Mouse (Mus musculus): ENCODE data around the gene Ccdc32. TPM values are rescaled to one million over a fixed set of nuclear protein-coding genes. Genes with fewer than 3 reads are reported as not detected.
A peak's percentile ranks its signal among the peaks of the same experiment; 100 is the strongest.

Gene Ccdc32
- 37.1 and 38.5 TPM in 2 replicates for polyA plus RNA-seq (2015; fragmentation: Nextera tagmentation; extraction: Ambion mirVana)

DNA sequence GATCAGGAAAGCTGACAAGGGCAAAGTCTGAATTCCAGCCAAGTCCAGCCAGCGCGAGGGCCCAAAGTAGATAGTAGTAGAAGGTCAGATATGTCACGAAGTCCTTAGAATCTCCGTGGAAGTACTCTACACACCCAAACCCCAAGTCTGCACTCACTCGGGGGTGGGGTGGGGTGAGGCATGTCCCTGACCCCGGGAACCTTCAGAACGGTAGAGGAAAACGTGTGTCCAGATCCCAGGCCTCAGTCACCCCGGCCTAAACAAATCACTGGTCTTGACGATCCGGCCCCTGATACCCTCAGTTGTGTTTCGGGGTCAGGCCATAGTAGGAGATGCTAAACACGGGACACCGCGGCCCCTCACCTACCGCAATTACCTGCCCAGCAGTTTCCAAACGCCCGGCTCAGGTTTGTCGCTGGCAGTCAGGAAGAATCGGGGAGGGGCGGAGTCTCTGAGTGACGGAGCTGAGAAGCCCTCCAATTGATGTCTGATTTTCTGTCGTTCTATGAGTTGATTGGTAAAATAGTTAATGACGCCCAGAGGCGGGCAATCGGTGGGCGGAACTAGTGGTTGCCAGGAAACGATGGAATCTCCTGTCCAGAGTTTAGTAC is at the start of gene Ccdc32:
TSS of gene Ccdc32 (minus strand) at position 453 of the 611 bp plus-strand sequence.
- ATAC-seq (replicated peaks): peak; percentile 98
- Histone ChIP-seq H3K4me2 (peak within 1 kb of the TSS; percentile 88), H3K36me3 (replicated peaks) (no peaks in the 10 kb centered on the region), H3K9me3 (no peaks in the 10 kb centered on the region), H3K27ac (no peak within 1 kb of the TSS), H3K4me3 (peak within 1 kb of the TSS; percentile 64), H3K4me1 (peaks cover 16% of the 10 kb centered on the region), H3K27me3 (replicated peaks) (no peaks in the 10 kb centered on the region), H3K9ac (peak within 1 kb of the TSS; percentile 61)
- WGBS: under 1% methylated on average over 28 of the region's 28 CpGs

DNA sequence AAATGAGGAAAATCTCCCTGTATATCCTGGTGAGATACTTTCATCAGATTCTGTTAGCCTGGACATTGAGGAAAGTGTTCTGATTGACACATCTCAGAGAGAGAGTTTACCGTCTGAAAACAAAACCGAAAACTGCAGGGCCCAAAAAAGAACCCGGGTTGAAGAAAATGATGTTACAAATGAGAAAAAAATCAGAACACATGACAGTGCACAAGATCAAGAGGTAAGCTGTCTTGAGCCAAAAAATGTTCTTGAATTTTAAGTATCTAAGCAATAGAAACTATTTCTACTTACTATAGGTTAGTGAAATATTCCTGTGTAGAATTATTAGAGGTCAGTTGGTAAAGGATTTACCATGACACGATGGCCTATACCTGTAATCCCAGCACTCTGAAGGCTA is 43.2 kb upstream of the Ccdc32 start:
- ATAC-seq (replicated peaks): no peak
- WGBS: 95% methylated on average over 4 of the region's 4 CpGs
- H3K27ac ChIP-seq: no peak overlapping the region

DNA sequence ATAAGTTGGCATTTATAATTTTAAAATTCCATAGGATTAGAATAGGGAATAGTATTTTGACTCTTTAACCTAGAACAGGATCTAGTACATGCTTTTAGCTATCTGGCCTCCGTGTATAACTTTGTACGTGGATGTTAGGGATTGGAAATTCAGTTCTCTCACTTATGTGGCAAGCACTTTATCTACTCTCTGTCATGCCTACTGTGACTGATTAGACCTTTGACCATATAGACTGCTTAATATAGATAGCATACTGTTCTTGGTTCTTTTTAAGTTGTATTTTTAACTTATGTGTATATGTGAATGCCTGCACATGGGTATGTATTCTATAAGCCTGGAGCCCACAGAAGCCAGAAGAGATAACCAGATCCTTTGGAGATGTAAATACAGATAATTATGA is 30.9 kb upstream of the Ccdc32 start:
- ATAC-seq (replicated peaks): no peak
- Histone ChIP-seq H3K4me2 (no peak overlapping the region), H3K27me3 (replicated peaks) (no peaks in the 10 kb centered on the region), H3K27ac (no peak overlapping the region), H3K36me3 (replicated peaks) (no peaks in the 10 kb centered on the region), H3K9me3 (no peaks in the 10 kb centered on the region), H3K4me1 (no peaks in the 10 kb centered on the region), H3K9ac (no peak overlapping the region), H3K4me3 (no peak overlapping the region)
- 97% methylated on average over 2 of the region's 2 CpGs for WGBS

More for the DNA sequence above, 43.2 kb upstream of the Ccdc32 start:
- Histone ChIP-seq H3K36me3 (replicated peaks) (no peaks in the 10 kb centered on the region), H3K4me1 (no peaks in the 10 kb centered on the region), H3K9me3 (no peaks in the 10 kb centered on the region), H3K4me2 (no peak overlapping the region), H3K27me3 (replicated peaks) (no peaks in the 10 kb centered on the region), H3K9ac (no peak overlapping the region), H3K4me3 (no peak overlapping the region)

DNA sequence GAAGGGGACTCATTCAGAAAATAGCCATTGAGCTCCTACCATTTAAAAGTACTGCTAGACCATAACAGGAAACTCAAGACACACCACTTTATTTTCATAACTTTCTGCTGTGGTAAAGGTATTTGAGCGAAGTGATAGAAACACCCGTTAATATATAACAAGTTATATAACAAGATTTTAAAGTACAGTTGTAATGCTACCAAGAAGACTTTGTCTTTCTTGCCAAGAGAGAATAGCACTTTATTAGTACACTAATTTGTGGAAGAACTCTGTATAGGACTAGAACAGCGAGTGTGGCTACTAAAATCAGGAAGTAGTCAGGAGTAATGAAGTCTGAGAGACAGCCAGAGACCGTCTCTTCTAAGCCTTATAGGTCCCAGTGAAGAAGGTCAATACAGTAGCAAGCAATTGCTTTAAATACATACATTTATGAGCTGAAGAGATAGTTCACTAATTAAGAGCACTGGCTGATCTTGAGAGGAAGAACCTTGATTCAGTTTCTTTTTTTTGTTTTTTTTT is 21.0 kb upstream of the Ccdc32 start:
- Histone ChIP-seq H3K36me3 (replicated peaks) (no peaks in the 10 kb centered on the region), H3K4me1 (peaks cover 6% of the 10 kb centered on the region; the same call in 1 of the 2 replicates), H3K4me2 (no peak overlapping the region), H3K27ac (no peak overlapping the region), H3K27me3 (replicated peaks) (no peaks in the 10 kb centered on the region), H3K9ac (no peak overlapping the region), H3K9me3 (no peaks in the 10 kb centered on the region), H3K4me3 (no peak overlapping the region)
- 90% methylated on average over 4 of the region's 4 CpGs for WGBS
- no peak for ATAC-seq (replicated peaks)

DNA sequence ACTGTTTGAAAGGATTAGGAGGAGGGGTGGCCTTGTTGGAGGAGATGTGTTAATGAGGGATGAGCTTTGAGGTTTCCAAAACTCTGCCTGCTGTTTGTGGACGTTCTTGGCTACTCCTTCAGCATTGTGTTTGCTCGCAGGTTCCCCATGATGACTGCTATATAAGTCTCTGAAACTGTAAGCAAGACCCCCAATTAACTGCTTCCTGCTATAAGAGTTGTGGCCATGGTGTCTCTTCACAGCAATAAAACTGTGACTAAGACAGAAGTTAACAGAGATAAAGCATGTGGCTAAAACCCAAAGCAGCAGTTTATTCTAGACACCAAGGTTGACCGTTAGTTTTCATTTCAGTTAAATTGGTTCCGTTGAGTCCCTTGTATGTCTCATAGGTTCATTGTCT is 18.7 kb upstream of the Ccdc32 start:
- no peak overlapping the region for H3K9ac ChIP-seq
- peaks cover 6% of the 10 kb centered on the region; the same call in 1 of the 2 replicates for H3K4me1 ChIP-seq
- no peak for ATAC-seq (replicated peaks)
- no peaks in the 10 kb centered on the region for H3K9me3 ChIP-seq
- H3K27me3 ChIP-seq (replicated peaks): no peaks in the 10 kb centered on the region
- H3K36me3 ChIP-seq (replicated peaks): no peaks in the 10 kb centered on the region
- H3K4me3 ChIP-seq: peak overlapping the region; percentile 90
- 21% methylated on average over 4 of the region's 4 CpGs for WGBS
- H3K4me2 ChIP-seq: peak overlapping the region; percentile 94
- H3K27ac ChIP-seq: no peak overlapping the region

- Histone ChIP-seq H3K4me1 (peaks cover 6% of the 10 kb centered on the region; the same call in 1 of the 2 replicates), H3K27ac (peak within 1 kb of the TSS; percentile 81), H3K9ac (peak within 1 kb of the TSS; percentile 48), H3K4me2 (peak within 1 kb of the TSS; percentile 94), H3K4me3 (peak within 1 kb of the TSS; percentile 90), H3K9me3 (no peaks in the 10 kb centered on the region), H3K36me3 (replicated peaks) (no peaks in the 10 kb centered on the region), H3K27me3 (replicated peaks) (no peaks in the 10 kb centered on the region)
- peak; percentile 97 for ATAC-seq (replicated peaks)
- WGBS: under 1% methylated on average over 77 of the region's 77 CpGs
These were observed 17.7 kb upstream of the Ccdc32 start, which contains the start of gene Knl1 for GRCm38 (mm10) chr2:119046649-119047611. TSS of gene Knl1 (plus strand) at chr2:119047119.

DNA sequence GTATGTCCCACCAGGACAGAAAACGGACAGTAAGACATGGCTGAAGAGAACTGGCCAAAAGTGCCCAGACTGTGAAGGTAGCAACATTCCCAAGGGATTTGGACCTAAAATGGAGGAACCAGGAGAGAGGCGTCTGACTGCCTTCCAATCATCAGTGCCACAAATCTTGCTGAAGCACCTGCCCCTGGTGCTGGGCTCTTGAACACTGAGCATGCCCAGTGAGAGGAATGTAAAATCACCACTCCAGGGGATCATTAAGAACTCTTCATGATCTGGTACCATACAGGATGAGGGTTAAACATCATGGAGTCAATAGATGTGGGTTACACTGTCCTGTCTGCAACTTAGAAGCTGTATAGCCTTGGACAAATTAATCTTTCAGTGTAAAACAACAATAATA is 16.0 kb upstream of the Ccdc32 start:
- peaks cover 6% of the 10 kb centered on the region; the same call in 1 of the 2 replicates for H3K4me1 ChIP-seq
- H3K36me3 ChIP-seq (replicated peaks): no peaks in the 10 kb centered on the region
- no peak for ATAC-seq (replicated peaks)
- no peaks in the 10 kb centered on the region for H3K27me3 ChIP-seq (replicated peaks)
- WGBS: 68% methylated on average over 2 of the region's 2 CpGs
- no peak overlapping the region for H3K4me3 ChIP-seq
- H3K9ac ChIP-seq: no peak overlapping the region
- H3K27ac ChIP-seq: no peak overlapping the region
- H3K9me3 ChIP-seq: no peaks in the 10 kb centered on the region
- H3K4me2 ChIP-seq: no peak overlapping the region

DNA sequence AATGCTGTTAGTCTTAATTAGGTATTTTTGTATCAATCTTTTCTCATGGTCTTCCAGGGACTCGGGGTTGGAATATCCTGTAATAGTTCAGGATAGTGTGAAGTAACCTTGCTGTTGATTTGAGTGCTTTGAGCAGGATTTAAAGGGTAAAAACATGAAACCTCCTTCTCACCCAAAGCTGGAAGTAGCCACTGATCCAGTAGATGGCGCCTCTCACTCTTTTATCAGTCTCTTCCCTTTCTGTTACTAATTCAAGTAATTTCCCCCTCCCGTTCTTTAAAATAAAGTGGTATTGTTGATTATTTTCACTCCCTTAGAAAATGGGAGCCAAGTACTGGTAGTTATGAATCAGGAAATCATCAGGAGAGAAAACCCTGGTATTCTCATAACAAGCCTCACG is 11.7 kb upstream of the Ccdc32 start:
- H3K9me3 ChIP-seq: no peaks in the 10 kb centered on the region
- H3K27me3 ChIP-seq (replicated peaks): no peaks in the 10 kb centered on the region
- H3K9ac ChIP-seq: no peak overlapping the region
- peaks cover 9% of the 10 kb centered on the region for H3K4me1 ChIP-seq
- no peak overlapping the region for H3K4me3 ChIP-seq
- no peak overlapping the region for H3K4me2 ChIP-seq
- 49% methylated on average over 4 of the region's 4 CpGs for WGBS
- no peak for ATAC-seq (replicated peaks)
- H3K36me3 ChIP-seq (replicated peaks): peaks cover 19% of the 10 kb centered on the region; the same call in 1 of the 2 replicates
- H3K27ac ChIP-seq: no peak overlapping the region

DNA sequence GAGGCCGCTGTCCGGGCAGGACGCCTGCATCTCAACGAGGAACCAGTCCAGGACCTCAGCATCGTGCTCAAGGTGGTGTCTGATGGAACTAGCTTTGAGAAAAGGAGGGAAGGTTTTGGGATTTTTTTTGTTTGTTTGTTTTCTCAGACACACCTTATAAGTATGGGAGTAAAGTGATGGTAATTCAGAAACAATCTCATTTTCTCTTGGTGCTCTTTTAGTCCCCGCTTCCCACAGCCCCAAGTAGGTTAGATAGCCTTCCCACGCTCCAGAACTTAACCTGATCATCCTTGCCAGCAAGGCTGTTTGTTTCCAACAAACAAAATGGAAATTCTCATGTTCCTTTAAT is 6.2 kb upstream of the Ccdc32 start:
- H3K27ac ChIP-seq: peak overlapping the region; percentile 88

DNA sequence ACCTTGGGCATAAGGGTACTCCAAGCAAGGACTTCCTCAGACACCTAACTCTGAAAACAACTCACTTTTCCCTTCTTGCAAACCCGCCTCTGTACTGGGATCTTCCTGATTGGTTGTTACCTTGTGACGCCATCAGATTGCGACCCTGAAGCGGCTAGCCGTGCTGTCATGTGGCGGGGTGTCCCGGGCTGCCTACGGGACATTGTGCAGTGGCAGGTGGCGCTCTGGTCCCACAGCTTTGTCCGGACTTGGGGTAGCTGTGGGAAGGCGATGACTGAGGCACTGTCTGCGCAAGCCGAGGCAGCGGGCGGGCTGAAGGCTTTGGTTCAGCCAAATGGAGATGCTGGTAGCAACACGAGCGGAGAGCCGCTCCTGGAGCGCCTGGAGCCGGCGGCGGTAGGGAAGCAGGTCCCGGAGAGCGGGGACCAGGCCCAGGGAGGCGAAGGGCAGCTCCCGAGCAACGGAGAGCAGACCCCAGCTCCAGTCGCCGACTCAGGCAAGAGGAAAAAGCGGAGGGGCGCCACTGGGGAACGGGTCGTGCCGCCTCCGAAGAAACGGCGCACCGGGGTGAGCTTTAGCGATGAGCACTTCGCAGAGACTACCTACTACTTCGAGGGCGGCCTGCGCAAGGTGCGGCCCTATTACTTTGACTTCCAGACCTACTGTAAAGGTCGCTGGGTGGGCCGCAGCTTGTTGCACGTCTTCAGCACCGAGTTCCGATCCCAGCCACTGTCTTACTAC is 5.6 kb upstream of the Ccdc32 start, which contains the start of gene Rpusd2:
TSS of gene Rpusd2 (plus strand) at position 135 of the 741 bp plus-strand sequence.
- Histone ChIP-seq H3K4me1 (peaks cover 20% of the 10 kb centered on the region), H3K36me3 (replicated peaks) (peaks cover 19% of the 10 kb centered on the region; the same call in 1 of the 2 replicates)
- under 1% methylated on average over 49 of the region's 49 CpGs for WGBS

More for the DNA sequence above, 6.2 kb upstream of the Ccdc32 start:
- Histone ChIP-seq H3K9ac (peak overlapping the region; percentile 88), H3K4me2 (peak overlapping the region; percentile 79), H3K9me3 (no peaks in the 10 kb centered on the region), H3K27me3 (replicated peaks) (no peaks in the 10 kb centered on the region), H3K4me1 (peaks cover 20% of the 10 kb centered on the region), H3K36me3 (replicated peaks) (peaks cover 19% of the 10 kb centered on the region; the same call in 1 of the 2 replicates), H3K4me3 (peak overlapping the region; percentile 59)
- 10% methylated on average over 7 of the region's 7 CpGs for WGBS
- ATAC-seq (replicated peaks): no peak

DNA sequence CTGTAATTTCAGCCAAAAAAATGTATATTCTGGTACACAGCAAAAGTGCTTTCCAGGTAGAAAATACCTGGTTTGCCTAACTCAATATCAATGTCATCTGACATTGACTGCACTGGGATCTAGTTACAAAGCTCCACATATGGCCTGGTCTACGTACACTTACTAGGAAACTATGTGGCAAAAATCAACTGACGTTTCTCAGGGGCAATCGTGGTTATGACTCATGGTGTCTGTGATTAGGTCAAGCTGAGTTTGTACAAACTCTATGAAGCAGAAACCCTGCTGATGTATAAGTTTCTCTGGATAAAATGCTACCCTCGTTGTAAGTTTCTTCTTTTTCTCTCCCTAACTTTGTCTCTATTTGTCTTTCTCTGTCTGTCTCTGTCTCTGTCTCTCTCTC is 3.0 kb upstream of the Ccdc32 start:
- H3K27ac ChIP-seq: no peak overlapping the region
- no peak overlapping the region for H3K4me3 ChIP-seq
- no peak for ATAC-seq (replicated peaks)
- H3K4me1 ChIP-seq: peaks cover 34% of the 10 kb centered on the region
- H3K4me2 ChIP-seq: no peak overlapping the region
- WGBS: 76% methylated on average over 4 of the region's 4 CpGs
- peaks cover 3% of the 10 kb centered on the region; the same call in 1 of the 2 replicates for H3K36me3 ChIP-seq (replicated peaks)
- H3K9me3 ChIP-seq: no peaks in the 10 kb centered on the region
- H3K27me3 ChIP-seq (replicated peaks): no peaks in the 10 kb centered on the region
- H3K9ac ChIP-seq: no peak overlapping the region

More for the DNA sequence above, 5.6 kb upstream of the Ccdc32 start, which contains the start of gene Rpusd2:
- no peaks in the 10 kb centered on the region for H3K27me3 ChIP-seq (replicated peaks)
- peak within 1 kb of the TSS; percentile 88 for H3K9ac ChIP-seq
- peak; percentile 96 for ATAC-seq (replicated peaks)
- H3K27ac ChIP-seq: peak within 1 kb of the TSS; percentile 88
- no peaks in the 10 kb centered on the region for H3K9me3 ChIP-seq
- H3K4me3 ChIP-seq: peak within 1 kb of the TSS; percentile 59
- H3K4me2 ChIP-seq: peak within 1 kb of the TSS; percentile 79
